Mouse (Mus musculus) embryonic facial prominence, embryonic 12.5 days (tissue): ENCODE measurements around the gene Ten1. TPM values are rescaled to one million over a fixed set of nuclear protein-coding genes. Genes with fewer than 3 reads are reported as not detected.

Experiments
- polyA plus RNA-seq: library from polyadenylated mRNA; unstranded; fragments of >200 nt; fragmentation: Nextera tagmentation; extraction: Ambion mirVana; gene quantifications from 2 replicates; pipeline ENCODE4 v1.2.1, GENCODE M21; 2016

The Ten1 gene
- polyA plus RNA-seq, 1 experiment from 2014 or later: 66.5 TPM

Other genes with a start within 250 kb of the Ten1 start
- 4.1 and 4.2 TPM in 2 replicates for gene Itgb4, start 224.1 kb upstream of the Ten1 start, polyA plus RNA-seq
- 165 and 169 TPM in 2 replicates for gene Galk1, start 186.1 kb upstream of the Ten1 start, polyA plus RNA-seq
- gene H3f3b, start 170.9 kb upstream of the Ten1 start, polyA plus RNA-seq: 2,246 and 2,293 TPM in 2 replicates
- 43.6 and 44.1 TPM in 2 replicates for gene Unk, start 168.5 kb upstream of the Ten1 start, polyA plus RNA-seq
- 1.3 and 1.8 TPM in 2 replicates for gene Unc13d, start 120.9 kb upstream of the Ten1 start, polyA plus RNA-seq
- 44.9 and 48.3 TPM in 2 replicates for gene Wbp2, start 111.9 kb upstream of the Ten1 start, polyA plus RNA-seq
- gene Trim47, start 71.6 kb upstream of the Ten1 start, polyA plus RNA-seq: 6.9 and 9.1 TPM in 2 replicates
- 2.3 and 2.6 TPM in 2 replicates for gene Trim65, start 67.7 kb upstream of the Ten1 start, polyA plus RNA-seq
- 83.7 and 89.2 TPM in 2 replicates for gene Mrpl38, start 60.0 kb upstream of the Ten1 start, polyA plus RNA-seq
- gene Fbf1, start 30.7 kb upstream of the Ten1 start, polyA plus RNA-seq: 61.2 and 61.3 TPM in 2 replicates
- gene Acox1, start 190 bp downstream of the Ten1 start, polyA plus RNA-seq: 25.8 and 26.4 TPM in 2 replicates
- 2.9 and 3.1 TPM in 2 replicates for gene Evpl, start 39.2 kb downstream of the Ten1 start, polyA plus RNA-seq
- gene Srp68, start 75.4 kb downstream of the Ten1 start, polyA plus RNA-seq: 105 and 107 TPM in 2 replicates
- 0.47 and 0.56 TPM in 2 replicates for gene Galr2, start 82.1 kb downstream of the Ten1 start, polyA plus RNA-seq
- 78.8 and 83.9 TPM in 2 replicates for gene Exoc7, start 108.4 kb downstream of the Ten1 start, polyA plus RNA-seq
- 1.0 and 1.8 TPM in 2 replicates for gene Foxj1, start 136.5 kb downstream of the Ten1 start, polyA plus RNA-seq
- 27.4 and 33.3 TPM in 2 replicates for gene Rnf157, start 214.2 kb downstream of the Ten1 start, polyA plus RNA-seq
- 32.3 and 44.1 TPM in 2 replicates for gene Ubald2, start 235.2 kb downstream of the Ten1 start, polyA plus RNA-seq